Mouse (Mus musculus) adrenal gland, adult (tissue): ENCODE data around the gene Hist1h3c.
"Not testable (repeated sequence)": the region's sequence is repeated elsewhere in the genome, so short reads cannot be mapped to it uniquely, and the experiment has no call there.

Experiments used
- DNase-seq, 2 experiments: peaks; one replicate each; pipeline ENCODE4 v3.0.0; 2022 to 2023; ENCODE audit warnings: low spot score in 1 of 2; ENCODE audit not compliant: inconsistent age in 2 of 2

Gene Hist1h3c

GRCm38 (mm10) chr13:23708041-23708440 lies 37.4 kb downstream of the Hist1h3c start:
- no peak for DNase-seq

GRCm38 (mm10) chr13:23706771-23707170 lies 38.6 kb downstream of the Hist1h3c start:
- no peak for DNase-seq

- DNase-seq: no peak
Observed at GRCm38 (mm10) chr13:23705751-23706356, 39.5 kb downstream of the Hist1h3c start.

GRCm38 (mm10) chr13:23702801-23703200 lies 42.6 kb downstream of the Hist1h3c start:
- DNase-seq: not testable (repeated sequence)

GRCm38 (mm10) chr13:23702220-23702619 lies 43.2 kb downstream of the Hist1h3c start:
- DNase-seq: no peak

GRCm38 (mm10) chr13:23700786-23701520 lies 44.4 kb downstream of the Hist1h3c start:
- peak; percentile 79 to 93 for DNase-seq

- DNase-seq: peak in 1 of 2 experiments; percentile 21
Observed at GRCm38 (mm10) chr13:23699767-23700166, 45.6 kb downstream of the Hist1h3c start.

GRCm38 (mm10) chr13:23698996-23699395 lies 46.4 kb downstream of the Hist1h3c start:
- DNase-seq: no peak

GRCm38 (mm10) chr13:23698300-23698693 lies 47.1 kb downstream of the Hist1h3c start, which contains the start of gene Hist1h4c:
Gene Hist1h4c (minus strand): TSS chr13:23698454.
- peak; percentile 98 to 100 for DNase-seq

GRCm38 (mm10) chr13:23697491-23698299 lies 47.7 kb downstream of the Hist1h3c start:
- peak; percentile 48 to 81 for DNase-seq

GRCm38 (mm10) chr13:23696061-23696474 lies 49.3 kb downstream of the Hist1h3c start:
- DNase-seq: peak in 1 of 2 experiments; percentile 65

GRCm38 (mm10) chr13:23695514-23695913 lies 49.9 kb downstream of the Hist1h3c start, which contains the start of gene Hist1h1t:
Gene Hist1h1t (plus strand): TSS chr13:23695814.
- no peak for DNase-seq
